Mouse (Mus musculus): ENCODE measurements around the gene Crocc2. TPM values are rescaled to one million over a fixed set of nuclear protein-coding genes. Genes with fewer than 3 reads are reported as not detected.

Crocc2 gene
- polyA plus RNA-seq, 1 experiment from 2014 or later, result 0.18 TPM

DNA sequence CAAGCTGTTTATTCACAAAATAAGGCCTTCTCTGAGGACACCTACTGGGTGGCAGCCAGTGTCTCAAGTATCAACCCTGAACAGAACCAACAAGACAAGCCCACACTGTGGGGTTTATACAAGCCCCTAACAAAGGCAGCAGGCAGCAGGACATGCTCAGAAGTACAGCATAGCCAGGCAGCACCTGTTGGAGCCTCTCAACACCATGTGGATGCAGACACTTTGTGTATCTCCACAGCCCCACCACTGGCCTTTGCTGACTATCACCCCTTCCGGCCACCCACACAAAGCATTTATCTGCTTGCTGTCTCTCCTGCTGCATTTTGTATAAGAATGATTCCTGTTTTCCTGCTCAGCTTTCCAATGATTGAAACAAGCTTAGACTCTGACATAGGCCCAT lies 89.0 kb downstream of the Crocc2 start:
- Histone ChIP-seq H3K27me3 (no peaks in the 10 kb centered on the region), H3K4me2 (replicated peaks) (no peak overlapping the region), H3K4me3 (no peak overlapping the region), H3K9me3 (no peaks in the 10 kb centered on the region), H3K36me3 (no peaks in the 10 kb centered on the region), H3K27ac (replicated peaks) (no peak overlapping the region), H3K9ac (replicated peaks) (no peak overlapping the region), H3K4me1 (no peaks in the 10 kb centered on the region)
- ATAC-seq (ENCODE audit: low FRiP score, low read depth), result no peak
- WGBS, result 81% methylated on average over 1 of the region's 1 CpGs

DNA sequence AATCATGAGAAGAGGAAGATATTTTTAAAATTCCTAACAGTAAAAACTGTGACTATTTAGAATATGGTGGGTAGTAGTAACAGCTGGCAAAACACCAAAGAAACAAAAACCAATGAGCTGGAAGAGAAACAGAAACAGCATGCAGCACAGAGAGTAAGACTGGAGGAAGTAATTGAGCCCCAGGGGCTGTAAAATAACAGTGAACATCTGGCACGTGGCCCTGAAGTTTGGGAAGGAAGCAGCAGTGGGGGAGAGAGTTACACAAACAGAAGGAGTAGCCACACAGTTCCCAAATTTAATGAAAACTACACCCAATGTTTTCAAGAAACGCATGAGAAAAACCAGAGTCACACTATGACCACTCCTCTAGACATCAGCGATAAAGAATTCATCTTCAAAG lies 98.7 kb downstream of the Crocc2 start:
- no peak overlapping the region for H3K27ac ChIP-seq (replicated peaks)
- H3K36me3 ChIP-seq, result no peaks in the 10 kb centered on the region
- no peak for ATAC-seq (ENCODE audit: low FRiP score, low read depth)
- H3K4me2 ChIP-seq (replicated peaks), result no peak overlapping the region
- H3K4me1 ChIP-seq, result no peaks in the 10 kb centered on the region
- H3K9ac ChIP-seq (replicated peaks), result no peak overlapping the region
- H3K27me3 ChIP-seq, result no peaks in the 10 kb centered on the region
- H3K4me3 ChIP-seq, result no peak overlapping the region
- 65% methylated on average over 3 of the region's 3 CpGs for WGBS
- no peaks in the 10 kb centered on the region for H3K9me3 ChIP-seq

DNA sequence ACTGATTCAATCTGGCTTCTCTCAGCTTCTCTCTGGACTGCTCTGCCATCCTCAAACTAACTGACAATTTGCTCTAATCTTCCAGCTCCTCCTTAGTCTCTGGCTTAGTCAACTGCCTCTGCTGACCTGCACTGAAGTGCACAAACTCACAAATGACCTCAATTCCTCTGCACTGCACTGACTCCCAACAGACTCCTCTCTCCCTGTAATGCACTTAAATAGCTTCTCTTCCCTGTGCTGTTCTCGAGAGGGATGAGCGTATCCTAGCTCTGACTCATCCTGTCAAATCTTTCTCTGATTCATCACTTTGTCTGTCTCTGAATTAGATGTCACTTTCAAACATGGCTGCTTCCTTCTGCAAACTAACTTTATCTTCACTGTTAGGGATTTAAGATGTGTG lies 99.7 kb downstream of the Crocc2 start:
- Histone ChIP-seq H3K4me3 (no peak overlapping the region), H3K4me1 (no peaks in the 10 kb centered on the region), H3K27me3 (no peaks in the 10 kb centered on the region), H3K4me2 (replicated peaks) (no peak overlapping the region), H3K9ac (replicated peaks) (no peak overlapping the region), H3K27ac (replicated peaks) (no peak overlapping the region), H3K9me3 (no peaks in the 10 kb centered on the region), H3K36me3 (no peaks in the 10 kb centered on the region)
- WGBS, result 84% methylated on average over 2 of the region's 2 CpGs
- no peak for ATAC-seq (ENCODE audit: low FRiP score, low read depth)

DNA sequence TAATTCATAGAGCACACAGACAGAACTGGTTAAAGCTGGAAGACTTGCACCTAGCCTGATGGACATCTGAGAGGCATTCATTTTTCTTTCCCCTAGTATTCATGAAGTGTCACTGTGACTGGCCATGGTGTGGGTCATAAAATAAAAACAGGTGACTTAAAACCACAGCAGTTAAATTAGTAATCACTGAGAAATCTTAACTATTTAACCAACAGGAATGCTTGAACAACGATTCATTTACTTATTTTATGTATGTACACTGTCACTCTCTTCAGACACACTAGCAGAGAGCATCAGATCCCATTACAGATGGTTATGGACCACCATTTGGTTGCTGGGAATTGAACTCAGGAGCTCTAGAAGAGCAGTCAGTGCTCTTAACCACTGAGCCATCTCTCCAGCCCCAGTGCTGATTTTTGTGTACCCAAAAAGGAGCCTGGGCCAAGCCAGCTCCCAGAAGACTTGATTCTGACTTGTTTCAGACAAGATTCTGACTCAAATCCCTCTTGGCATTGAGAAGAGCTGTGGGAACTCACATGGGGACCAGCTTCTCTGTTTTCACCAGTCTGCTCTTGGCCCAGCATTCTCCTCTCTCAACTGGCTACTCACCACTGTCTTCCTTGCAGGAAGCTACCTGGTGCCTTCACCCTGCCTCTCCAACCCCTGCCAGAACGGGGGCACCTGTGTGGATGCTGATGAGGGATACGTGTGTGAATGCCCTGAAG lies 102.2 kb downstream of the Crocc2 start:
- Histone ChIP-seq H3K27ac (replicated peaks) (no peak overlapping the region), H3K36me3 (no peaks in the 10 kb centered on the region), H3K27me3 (no peaks in the 10 kb centered on the region), H3K9ac (replicated peaks) (no peak overlapping the region), H3K4me2 (replicated peaks) (no peak overlapping the region), H3K4me1 (no peaks in the 10 kb centered on the region), H3K4me3 (no peak overlapping the region), H3K9me3 (no peaks in the 10 kb centered on the region)
- no peak for ATAC-seq (ENCODE audit: low FRiP score, low read depth)
- WGBS, result 67% methylated on average over 3 of the region's 3 CpGs

DNA sequence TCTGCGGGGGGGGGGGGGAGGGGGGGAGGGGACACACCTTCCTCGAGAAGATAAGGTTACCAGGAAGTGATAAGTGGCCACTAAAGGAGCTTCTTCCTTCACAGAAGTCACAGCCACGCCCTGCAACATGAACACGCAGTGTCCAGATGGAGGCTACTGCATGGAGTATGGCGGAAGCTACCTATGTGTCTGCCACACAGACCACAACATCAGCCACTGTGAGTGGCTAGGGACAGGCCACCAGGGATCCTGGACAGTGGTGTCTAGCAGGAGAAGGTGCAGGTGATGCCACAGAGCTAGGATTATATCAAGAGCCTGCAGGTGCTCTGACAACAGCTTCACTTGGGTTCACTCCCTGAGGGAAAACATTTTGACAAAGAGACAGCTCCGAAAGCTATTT lies 103.2 kb downstream of the Crocc2 start:
- no peak overlapping the region for H3K4me3 ChIP-seq

DNA sequence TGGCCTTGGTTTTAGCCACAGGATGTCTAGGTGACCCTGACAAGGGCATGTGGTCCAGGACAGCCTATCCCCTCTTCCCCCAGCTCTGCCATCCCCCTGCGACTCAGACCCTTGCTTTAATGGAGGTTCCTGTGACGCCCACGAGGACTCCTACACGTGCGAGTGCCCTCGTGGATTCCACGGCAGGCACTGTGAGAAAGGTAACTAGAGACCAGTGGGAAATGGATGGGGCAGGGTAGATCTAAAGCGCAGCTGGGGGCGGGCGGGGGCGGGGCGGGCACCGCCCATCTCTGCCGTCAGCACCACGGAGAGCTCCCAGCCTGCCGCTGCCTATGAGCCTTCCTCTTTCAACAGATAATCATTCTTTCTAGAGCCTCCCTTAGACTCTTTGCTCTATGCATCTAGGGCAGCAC lies 103.9 kb downstream of the Crocc2 start:
- H3K27me3 ChIP-seq, result no peaks in the 10 kb centered on the region
- peak overlapping the region; percentile 33 for H3K4me2 ChIP-seq (replicated peaks)
- no peak overlapping the region for H3K27ac ChIP-seq (replicated peaks)
- H3K4me3 ChIP-seq, result peak overlapping the region; percentile 13; the same call in 1 of the 2 replicates
- no peaks in the 10 kb centered on the region for H3K9me3 ChIP-seq
- 5% methylated on average over 13 of the region's 16 CpGs for WGBS
- H3K36me3 ChIP-seq, result no peaks in the 10 kb centered on the region
- no peaks in the 10 kb centered on the region for H3K4me1 ChIP-seq
- 0 out of 2 replicates have a peak, but pooled peaks have one; percentile 38 for ATAC-seq (ENCODE audit: low FRiP score, low read depth)
- H3K9ac ChIP-seq (replicated peaks), result 0 out of 2 replicates have a peak overlapping the region, but pooled peaks have one; percentile 20

More for the DNA sequence above, 103.2 kb downstream of the Crocc2 start:
- WGBS, result 83% methylated on average over 5 of the region's 6 CpGs
- no peak overlapping the region for H3K27ac ChIP-seq (replicated peaks)
- no peaks in the 10 kb centered on the region for H3K27me3 ChIP-seq
- no peak overlapping the region for H3K9ac ChIP-seq (replicated peaks)
- no peaks in the 10 kb centered on the region for H3K36me3 ChIP-seq
- no peak overlapping the region for H3K4me2 ChIP-seq (replicated peaks)
- H3K4me1 ChIP-seq, result no peaks in the 10 kb centered on the region
- H3K9me3 ChIP-seq, result no peaks in the 10 kb centered on the region
- ATAC-seq (ENCODE audit: low FRiP score, low read depth), result no peak

DNA sequence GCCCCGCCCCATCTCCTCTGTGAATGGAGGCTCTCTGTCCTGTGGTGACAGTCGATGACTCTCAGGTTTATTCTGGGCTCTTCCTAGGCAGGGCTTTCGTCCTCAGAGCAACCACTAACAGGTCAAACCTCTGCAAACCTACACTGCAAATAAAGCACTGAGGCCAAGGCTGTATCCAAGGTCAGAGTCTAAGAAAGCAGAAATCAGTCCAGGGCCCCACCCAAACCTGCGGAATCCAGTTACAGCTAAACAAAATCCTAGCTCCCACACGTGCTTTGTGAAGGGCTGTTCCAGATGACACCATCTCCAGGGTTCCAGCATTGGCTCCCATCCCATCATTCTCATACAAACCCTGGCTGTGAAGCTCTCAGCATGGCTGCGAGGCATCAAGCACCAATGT lies 107.0 kb downstream of the Crocc2 start:
- ATAC-seq (ENCODE audit: low FRiP score, low read depth), result no peak
- Histone ChIP-seq H3K4me2 (replicated peaks) (no peak overlapping the region), H3K4me1 (no peaks in the 10 kb centered on the region), H3K9ac (replicated peaks) (no peak overlapping the region), H3K27me3 (no peaks in the 10 kb centered on the region), H3K27ac (replicated peaks) (no peak overlapping the region), H3K36me3 (no peaks in the 10 kb centered on the region), H3K9me3 (no peaks in the 10 kb centered on the region), H3K4me3 (no peak overlapping the region)
- WGBS, result 81% methylated on average over 6 of the region's 6 CpGs

DNA sequence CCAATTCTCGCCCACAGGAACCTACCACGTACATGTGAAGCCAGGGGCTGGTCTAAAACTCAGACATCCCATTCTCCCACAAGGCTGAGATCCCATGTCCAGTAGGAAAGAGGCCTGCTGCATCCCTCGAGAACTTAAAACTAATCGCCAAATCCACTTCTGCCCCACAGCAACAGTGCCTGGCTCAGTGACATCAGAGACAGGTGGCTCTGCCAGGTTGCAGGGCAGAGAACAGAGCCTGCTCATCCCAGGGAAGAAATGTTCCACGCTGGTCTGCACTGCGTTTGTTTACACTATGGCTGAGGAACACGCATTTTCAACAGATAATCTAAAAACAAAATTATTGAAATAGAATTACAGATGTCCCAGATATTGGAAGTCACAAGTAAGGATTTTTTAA lies 108.5 kb downstream of the Crocc2 start:
- H3K4me2 ChIP-seq (replicated peaks), result no peak overlapping the region
- no peaks in the 10 kb centered on the region for H3K4me1 ChIP-seq
- H3K9me3 ChIP-seq, result no peaks in the 10 kb centered on the region
- no peaks in the 10 kb centered on the region; the same call in 1 of the 2 replicates for H3K27me3 ChIP-seq
- H3K9ac ChIP-seq (replicated peaks), result no peak overlapping the region
- H3K4me3 ChIP-seq, result no peak overlapping the region
- H3K36me3 ChIP-seq, result no peaks in the 10 kb centered on the region
- ATAC-seq (ENCODE audit: low FRiP score, low read depth), result no peak
- H3K27ac ChIP-seq (replicated peaks), result no peak overlapping the region
- 78% methylated on average over 7 of the region's 7 CpGs for WGBS

Small RNA genes within 50 kb of the gene (microRNA-seq; reads per million reads assigned to microRNA genes)
- gene Mir6901, result not detected

Other genes starting within 250 kb of the Crocc2 start
- gene Capn10, start 234.3 kb upstream of the Crocc2 start, polyA plus RNA-seq (2016; fragmentation: Nextera tagmentation; extraction: Ambion mirVana), result 55.2 TPM in 2 replicates
- 0.27 and 0.45 TPM in 2 replicates for gene Gpr35, start 217.9 kb upstream of the Crocc2 start, polyA plus RNA-seq (2016; fragmentation: Nextera tagmentation; extraction: Ambion mirVana)
- gene Aqp12, start 162.4 kb upstream of the Crocc2 start, polyA plus RNA-seq (2016; fragmentation: Nextera tagmentation; extraction: Ambion mirVana), result not detected in 2 replicates
- gene Kif1a, start 66.8 kb upstream of the Crocc2 start, polyA plus RNA-seq (2016; fragmentation: Nextera tagmentation; extraction: Ambion mirVana), result 125 and 126 TPM in 2 replicates
- not detected in 2 replicates for gene Agxt, start 33.5 kb upstream of the Crocc2 start, polyA plus RNA-seq (2016; fragmentation: Nextera tagmentation; extraction: Ambion mirVana)
- 0.25 and 0.32 TPM in 2 replicates for gene 2310007B03Rik, start 7.8 kb upstream of the Crocc2 start, polyA plus RNA-seq (2016; fragmentation: Nextera tagmentation; extraction: Ambion mirVana)
- 13.1 and 15.3 TPM in 2 replicates for gene Sned1, start 67.1 kb downstream of the Crocc2 start, polyA plus RNA-seq (2016; fragmentation: Nextera tagmentation; extraction: Ambion mirVana)
- gene Mterf4, start 137.2 kb downstream of the Crocc2 start, polyA plus RNA-seq (2016; fragmentation: Nextera tagmentation; extraction: Ambion mirVana), result 34.7 and 35.1 TPM in 2 replicates
- 78.7 and 81.9 TPM in 2 replicates for gene Ppp1r7, start 174.1 kb downstream of the Crocc2 start, polyA plus RNA-seq (2016; fragmentation: Nextera tagmentation; extraction: Ambion mirVana)
- gene Pask, start 174.8 kb downstream of the Crocc2 start, polyA plus RNA-seq (2016; fragmentation: Nextera tagmentation; extraction: Ambion mirVana), result 19.1 and 20.3 TPM in 2 replicates
- gene Ano7, start 205.2 kb downstream of the Crocc2 start, polyA plus RNA-seq (2016; fragmentation: Nextera tagmentation; extraction: Ambion mirVana), result 0.13 and 0.17 TPM in 2 replicates

All from midbrain, embryonic 12.5 days (tissue).